Mouse (Mus musculus): ENCODE measurements around the gene Hpse2. TPM values are rescaled to one million over a fixed set of nuclear protein-coding genes. Genes with fewer than 3 reads are reported as not detected.
A peak's percentile ranks its signal among the peaks of the same experiment; 100 is the strongest.

The Hpse2 gene
- polyA plus RNA-seq, 1 experiment from 2014 or later: 9.8 TPM

- no peaks in the 10 kb centered on the region for H3K4me1 ChIP-seq
- no peak overlapping the region for H3K27ac ChIP-seq
- 88% methylated on average over 4 of the region's 4 CpGs for WGBS
- H3K4me2 ChIP-seq (replicated peaks): no peak overlapping the region
- no peak overlapping the region for H3K9ac ChIP-seq
- H3K27me3 ChIP-seq: no peaks in the 10 kb centered on the region
- no peak for ATAC-seq (ENCODE audit: low FRiP score, low read depth)
- H3K36me3 ChIP-seq: no peaks in the 10 kb centered on the region
- no peak overlapping the region for H3K4me3 ChIP-seq
- H3K9me3 ChIP-seq: no peaks in the 10 kb centered on the region
Observed at GRCm38 (mm10) chr19:42996406-42996805, 391.7 kb downstream of the Hpse2 start.

GRCm38 (mm10) chr19:42988833-42989232, 399.3 kb downstream of the Hpse2 start:
- no peaks in the 10 kb centered on the region for H3K27me3 ChIP-seq
- H3K27ac ChIP-seq: no peak overlapping the region
- no peak overlapping the region for H3K9ac ChIP-seq
- WGBS: 91% methylated on average over 5 of the region's 5 CpGs
- peaks cover 7% of the 10 kb centered on the region for H3K4me1 ChIP-seq
- H3K4me3 ChIP-seq: no peak overlapping the region
- H3K9me3 ChIP-seq: no peaks in the 10 kb centered on the region
- no peak for ATAC-seq (ENCODE audit: low FRiP score, low read depth)
- H3K36me3 ChIP-seq: no peaks in the 10 kb centered on the region
- no peak overlapping the region for H3K4me2 ChIP-seq (replicated peaks)

GRCm38 (mm10) chr19:42986315-42986701, 401.8 kb downstream of the Hpse2 start:
- no peak for ATAC-seq (ENCODE audit: low FRiP score, low read depth)
- no peak overlapping the region for H3K4me2 ChIP-seq (replicated peaks)
- no peaks in the 10 kb centered on the region for H3K9me3 ChIP-seq
- H3K4me1 ChIP-seq: peaks cover 7% of the 10 kb centered on the region
- H3K4me3 ChIP-seq: no peak overlapping the region
- no peak overlapping the region for H3K9ac ChIP-seq
- H3K27me3 ChIP-seq: no peaks in the 10 kb centered on the region
- 76% methylated on average over 1 of the region's 1 CpGs for WGBS
- no peak overlapping the region for H3K27ac ChIP-seq
- no peaks in the 10 kb centered on the region for H3K36me3 ChIP-seq

DNA sequence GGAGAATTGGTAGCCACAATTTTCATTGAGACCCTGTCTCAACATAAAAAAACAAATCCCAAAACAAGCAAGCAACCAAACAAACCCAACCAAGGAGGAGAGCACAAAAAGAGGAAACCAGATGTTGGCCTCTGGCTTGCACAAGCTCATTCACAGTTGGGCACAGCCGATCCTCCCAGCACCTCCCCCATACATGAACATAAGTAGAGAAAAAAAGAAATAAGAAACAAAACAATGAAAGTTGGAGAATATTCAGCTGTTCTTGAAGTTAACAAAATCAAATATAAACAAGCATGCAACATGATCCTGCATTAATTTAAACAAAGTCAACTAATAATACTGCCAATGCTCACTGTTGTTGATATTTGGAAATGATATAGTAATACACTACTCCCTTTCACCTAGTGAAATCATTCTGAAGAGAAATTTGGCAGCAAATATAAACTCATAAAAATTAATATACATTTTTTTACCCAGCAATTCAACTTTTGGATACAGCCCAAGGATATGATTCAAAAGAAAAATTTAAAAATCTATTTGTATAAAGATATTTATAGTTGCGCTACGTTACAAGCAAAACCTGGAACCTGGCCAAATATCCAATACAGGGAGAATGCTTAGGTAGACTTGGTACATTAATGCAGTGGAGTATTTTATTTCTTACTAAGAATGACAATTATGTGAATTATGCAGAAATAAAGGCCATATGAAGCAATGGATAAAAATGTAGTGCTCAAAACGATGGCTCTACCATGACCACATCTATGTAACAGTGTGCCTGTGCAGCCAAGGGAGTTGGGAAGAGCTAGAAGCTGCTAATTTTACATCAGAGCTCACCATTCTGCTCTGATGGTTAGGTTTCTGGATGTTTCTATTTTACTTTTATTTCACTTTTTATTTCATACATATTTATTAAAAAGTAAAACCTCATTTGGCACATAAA, 402.5 kb downstream of the Hpse2 start:
- 43% methylated on average over 4 of the region's 4 CpGs for WGBS
- H3K27ac ChIP-seq: peak overlapping the region; percentile 44; the same call in 1 of the 2 replicates
- ATAC-seq (ENCODE audit: low FRiP score, low read depth): peak; percentile 32; the same call in 1 of the 2 replicates

GRCm38 (mm10) chr19:42980537-42980936, 407.6 kb downstream of the Hpse2 start:
- Histone ChIP-seq H3K9ac (no peak overlapping the region), H3K4me3 (no peak overlapping the region), H3K4me2 (replicated peaks) (no peak overlapping the region), H3K36me3 (no peaks in the 10 kb centered on the region), H3K4me1 (peaks cover 6% of the 10 kb centered on the region; the same call in 1 of the 2 replicates), H3K27me3 (no peaks in the 10 kb centered on the region), H3K9me3 (peaks cover 4% of the 10 kb centered on the region; the same call in 1 of the 2 replicates), H3K27ac (no peak overlapping the region)
- WGBS: 46% methylated on average over 3 of the region's 3 CpGs
- no peak for ATAC-seq (ENCODE audit: low FRiP score, low read depth)

More for the DNA sequence above, 402.5 kb downstream of the Hpse2 start:
- Histone ChIP-seq H3K27me3 (no peaks in the 10 kb centered on the region), H3K4me2 (replicated peaks) (no peak overlapping the region), H3K4me3 (no peak overlapping the region), H3K4me1 (peaks cover 7% of the 10 kb centered on the region), H3K9me3 (no peaks in the 10 kb centered on the region), H3K36me3 (no peaks in the 10 kb centered on the region), H3K9ac (no peak overlapping the region)

DNA sequence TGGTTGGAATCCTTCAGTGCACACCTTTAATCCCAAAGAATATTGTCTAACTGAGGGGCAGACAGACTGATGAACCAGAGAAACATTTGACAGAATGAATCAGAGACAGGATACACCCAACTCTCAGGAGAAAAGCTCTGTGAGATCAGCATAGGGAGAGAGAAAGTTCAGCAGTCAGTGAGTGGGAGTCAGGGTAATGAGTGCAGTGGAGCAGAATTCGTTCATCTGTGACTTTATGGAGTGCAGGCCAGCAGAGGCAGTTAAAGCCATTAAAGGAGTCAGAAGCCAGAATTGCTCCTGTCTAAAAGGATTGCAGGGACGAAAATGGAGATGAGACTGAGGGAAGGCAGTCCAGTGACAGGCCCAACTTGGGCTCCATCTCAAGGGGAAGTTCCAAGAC, 410.2 kb downstream of the Hpse2 start:
- H3K27ac ChIP-seq: no peak overlapping the region
- no peak overlapping the region for H3K4me2 ChIP-seq (replicated peaks)
- WGBS: 44% methylated on average over 2 of the region's 2 CpGs
- H3K36me3 ChIP-seq: no peaks in the 10 kb centered on the region
- H3K4me1 ChIP-seq: peaks cover 8% of the 10 kb centered on the region; the same call in 1 of the 2 replicates
- H3K9me3 ChIP-seq: peaks cover 4% of the 10 kb centered on the region; the same call in 1 of the 2 replicates
- no peak overlapping the region for H3K4me3 ChIP-seq
- no peak overlapping the region for H3K9ac ChIP-seq
- H3K27me3 ChIP-seq: no peaks in the 10 kb centered on the region
- ATAC-seq (ENCODE audit: low FRiP score, low read depth): no peak

DNA sequence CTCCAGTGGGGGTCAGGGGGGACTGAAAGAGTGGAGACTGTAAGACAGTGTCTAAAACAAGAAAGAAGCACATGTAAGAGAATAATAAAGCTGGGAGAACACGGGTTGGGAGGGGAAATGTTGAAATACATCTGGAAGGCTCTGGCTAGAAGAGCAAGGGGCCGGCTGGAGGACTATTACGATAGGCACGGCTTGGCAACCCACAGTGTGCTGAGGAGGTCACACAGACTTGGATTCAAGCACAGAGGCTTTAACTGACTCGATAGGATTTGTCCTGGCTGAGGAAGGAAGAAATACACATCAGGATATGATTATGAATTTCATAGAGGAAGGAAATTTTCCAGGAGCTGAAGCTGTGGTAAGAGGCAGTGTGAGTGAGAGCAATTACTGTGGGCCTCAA, 414.4 kb downstream of the Hpse2 start:
- 54% methylated on average over 5 of the region's 5 CpGs for whole genome bisulfite sequencing
- Histone ChIP-seq H3K27me3 (no peaks in the 10 kb centered on the region), H3K9me3 (peaks cover 3% of the 10 kb centered on the region; the same call in 1 of the 2 replicates), H3K9ac (no peak overlapping the region), H3K4me3 (no peak overlapping the region), H3K4me1 (peaks cover 8% of the 10 kb centered on the region; the same call in 1 of the 2 replicates), H3K4me2 (replicated peaks) (no peak overlapping the region), H3K36me3 (no peaks in the 10 kb centered on the region), H3K27ac (no peak overlapping the region)
- ATAC-seq (ENCODE audit: low FRiP score, low read depth): no peak

DNA sequence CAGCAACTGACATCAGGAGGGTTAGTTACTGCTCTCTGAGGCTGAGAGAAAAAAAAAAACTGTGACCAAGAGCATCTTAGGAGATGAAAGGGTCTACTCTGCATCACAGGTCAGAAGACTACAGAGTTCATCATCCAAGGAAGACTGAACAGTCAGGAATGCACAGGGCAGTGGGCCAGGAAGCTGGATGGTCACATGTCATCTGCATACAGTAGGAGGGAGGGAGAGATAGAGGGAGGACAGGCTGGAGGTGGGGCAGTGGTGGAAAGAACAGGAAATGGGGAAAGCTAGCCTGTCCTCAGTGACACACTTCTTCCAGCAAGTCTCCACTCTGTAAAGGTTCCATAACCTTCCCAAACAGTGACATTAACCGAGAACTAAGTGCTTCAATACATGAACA, 423.0 kb downstream of the Hpse2 start:
- WGBS: 59% methylated on average over 1 of the region's 1 CpGs
- Histone ChIP-seq H3K9ac (no peak overlapping the region), H3K4me1 (no peaks in the 10 kb centered on the region), H3K27me3 (no peaks in the 10 kb centered on the region), H3K4me2 (replicated peaks) (no peak overlapping the region), H3K4me3 (no peak overlapping the region), H3K9me3 (no peaks in the 10 kb centered on the region), H3K27ac (no peak overlapping the region), H3K36me3 (no peaks in the 10 kb centered on the region)
- ATAC-seq (ENCODE audit: low FRiP score, low read depth): no peak

- Histone ChIP-seq H3K4me1 (peaks cover 20% of the 10 kb centered on the region), H3K27me3 (no peaks in the 10 kb centered on the region), H3K36me3 (no peaks in the 10 kb centered on the region), H3K4me3 (no peak overlapping the region), H3K4me2 (replicated peaks) (no peak overlapping the region), H3K27ac (no peak overlapping the region), H3K9me3 (peaks cover 7% of the 10 kb centered on the region; the same call in 1 of the 2 replicates), H3K9ac (no peak overlapping the region)
- peak; percentile 85 for ATAC-seq (ENCODE audit: low FRiP score, low read depth)
- WGBS: 5% methylated on average over 3 of the region's 3 CpGs
Observed at GRCm38 (mm10) chr19:42948114-42948636, 440.0 kb downstream of the Hpse2 start.

DNA sequence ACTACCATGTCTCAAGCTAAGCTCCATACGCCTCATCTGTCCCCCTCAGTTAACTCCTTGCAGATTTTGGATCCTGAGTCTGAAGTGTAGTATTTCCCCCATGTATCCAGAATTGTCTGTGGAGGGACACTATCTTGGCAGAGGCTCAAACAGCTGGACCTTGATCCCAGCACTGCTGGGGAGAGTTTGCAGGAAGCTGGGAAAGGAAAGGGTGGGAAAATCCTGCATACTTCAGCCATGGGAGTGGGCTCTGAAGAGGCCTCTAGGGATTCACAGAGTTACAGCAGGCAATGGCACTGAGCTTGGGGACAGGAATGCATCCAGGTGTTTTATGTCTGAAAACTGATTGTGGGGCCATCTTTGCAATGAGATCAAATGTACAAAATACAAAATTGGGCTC, 450.6 kb downstream of the Hpse2 start:
- Histone ChIP-seq H3K9me3 (peaks cover 7% of the 10 kb centered on the region), H3K27me3 (no peaks in the 10 kb centered on the region), H3K36me3 (0 out of 2 replicates have a peak, but pooled peaks cover 5% of the 10 kb centered on the region), H3K4me1 (peaks cover 39% of the 10 kb centered on the region), H3K9ac (no peak overlapping the region), H3K27ac (peak overlapping the region; percentile 70), H3K4me2 (replicated peaks) (no peak overlapping the region), H3K4me3 (no peak overlapping the region)
- WGBS: 26% methylated on average over 1 of the region's 1 CpGs
- ATAC-seq (ENCODE audit: low FRiP score, low read depth): no peak

- 1% methylated on average over 9 of the region's 9 CpGs for WGBS
- ATAC-seq (ENCODE audit: low FRiP score, low read depth): peak; percentile 89
- no peak overlapping the region for H3K9ac ChIP-seq
- peak overlapping the region; percentile 70; the same call in 1 of the 2 replicates for H3K27ac ChIP-seq
- no peaks in the 10 kb centered on the region for H3K36me3 ChIP-seq
- peak overlapping the region; percentile 17 for H3K4me2 ChIP-seq (replicated peaks)
- no peaks in the 10 kb centered on the region for H3K27me3 ChIP-seq
- peaks cover 44% of the 10 kb centered on the region for H3K4me1 ChIP-seq
- no peaks in the 10 kb centered on the region for H3K9me3 ChIP-seq
- H3K4me3 ChIP-seq: no peak overlapping the region
Observed at GRCm38 (mm10) chr19:42936661-42937193, 451.4 kb downstream of the Hpse2 start.

DNA sequence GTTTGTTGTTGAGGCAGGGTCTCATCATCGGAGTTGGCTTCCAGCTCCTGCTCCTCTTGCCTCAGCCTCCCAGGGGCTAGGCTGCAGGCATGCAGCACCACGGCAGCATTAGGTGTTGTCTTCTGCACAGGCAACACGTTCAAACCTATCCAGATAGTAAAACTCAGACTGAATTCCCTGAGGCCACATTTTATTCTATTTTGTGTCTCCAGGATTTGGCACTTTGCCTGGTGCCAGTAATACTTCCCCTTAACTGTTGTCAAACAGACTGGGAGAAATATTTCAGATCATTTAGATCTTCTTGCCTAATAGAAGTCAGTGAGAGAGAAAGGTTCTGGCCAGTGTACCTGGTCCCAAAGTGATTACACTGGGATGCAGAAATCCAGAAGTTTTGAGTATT, 458.5 kb downstream of the Hpse2 start:
- Histone ChIP-seq H3K27me3 (no peaks in the 10 kb centered on the region), H3K4me3 (no peak overlapping the region), H3K9me3 (no peaks in the 10 kb centered on the region), H3K4me2 (replicated peaks) (no peak overlapping the region), H3K27ac (no peak overlapping the region), H3K9ac (no peak overlapping the region), H3K4me1 (peaks cover 30% of the 10 kb centered on the region), H3K36me3 (no peaks in the 10 kb centered on the region)
- WGBS: 16% methylated on average over 3 of the region's 3 CpGs
- ATAC-seq (ENCODE audit: low FRiP score, low read depth): no peak

Data from limb, embryonic 13.5 days (tissue).